Mouse (Mus musculus): ENCODE measurements around the gene Lef1.
A peak's percentile ranks its signal among the peaks of the same experiment; 100 is the strongest.

DNA sequence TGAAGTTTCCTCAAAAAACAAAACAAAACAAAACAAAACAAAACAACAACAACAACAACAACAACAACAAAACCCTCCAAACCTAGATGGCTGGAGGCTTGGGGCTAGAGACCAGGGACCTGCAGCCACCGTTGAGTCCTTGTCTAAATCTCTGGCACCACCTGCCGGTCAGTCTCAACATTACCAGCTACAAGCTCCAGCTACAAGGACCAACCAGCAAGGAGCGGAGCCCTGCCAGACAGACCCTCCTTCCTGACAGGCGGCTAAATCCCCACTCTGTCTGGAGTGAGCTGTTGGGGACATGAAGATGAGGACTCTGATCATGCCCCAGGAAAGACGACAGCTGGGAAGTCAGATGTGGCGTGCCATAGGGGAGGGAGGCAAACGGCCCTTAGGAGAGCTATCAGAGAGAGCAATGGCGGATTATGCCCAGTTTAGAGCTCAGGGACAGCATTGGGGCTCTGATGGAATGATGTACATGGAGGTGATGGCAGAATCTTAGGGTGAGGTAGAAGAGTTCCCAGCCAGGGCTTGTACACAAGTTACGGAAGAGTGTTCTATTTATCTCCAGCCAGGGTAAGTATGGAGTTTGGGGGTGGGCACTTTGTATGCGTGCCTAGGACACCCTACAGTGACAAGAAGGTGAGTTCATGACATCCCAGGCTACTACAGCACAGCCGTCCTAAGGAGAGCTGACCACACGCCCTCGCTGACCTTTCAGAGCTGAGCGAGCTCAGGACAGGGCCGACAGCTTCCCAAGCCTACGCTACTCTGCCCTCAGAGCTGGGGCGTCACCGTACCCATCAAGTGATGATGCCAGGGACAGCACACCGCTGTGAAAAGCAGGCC lies 127.7 kb downstream of the Lef1 start:
- no peak for TF ChIP-seq POLR2A (IDR thresholded peaks at IDR 0.05; ENCODE audit: borderline replicate concordance, low read depth, low read length)
- peak; percentile 74 for TF ChIP-seq CTCF (IDR thresholded peaks at IDR 0.05; ENCODE audit: low read depth, low read length)

Data from bone marrow macrophage, adult 2 months (primary cell).